Mouse (Mus musculus): ENCODE data around the gene Smc1b. TPM values are rescaled to one million over a fixed set of nuclear protein-coding genes. Genes with fewer than 3 reads are reported as not detected.

Gene Smc1b
- polyA plus RNA-seq, 1 experiment from 2014 or later = 0.39 TPM

- no peak overlapping the region for H3K27ac ChIP-seq
- H3K36me3 ChIP-seq = no peaks in the 10 kb centered on the region
- H3K9me3 ChIP-seq = no peaks in the 10 kb centered on the region
- no peak for ATAC-seq (ENCODE audit: borderline replicate concordance, extremely low read depth, low FRiP score, low TSS enrichment)
- H3K4me3 ChIP-seq = no peak overlapping the region
- H3K4me1 ChIP-seq = peaks cover 25% of the 10 kb centered on the region
- no peaks in the 10 kb centered on the region for H3K27me3 ChIP-seq
- no peak overlapping the region for H3K4me2 ChIP-seq
- H3K9ac ChIP-seq = no peak overlapping the region
Measured at GRCm38 (mm10) chr15:85161416-85161815, 29.7 kb upstream of the Smc1b start.

DNA sequence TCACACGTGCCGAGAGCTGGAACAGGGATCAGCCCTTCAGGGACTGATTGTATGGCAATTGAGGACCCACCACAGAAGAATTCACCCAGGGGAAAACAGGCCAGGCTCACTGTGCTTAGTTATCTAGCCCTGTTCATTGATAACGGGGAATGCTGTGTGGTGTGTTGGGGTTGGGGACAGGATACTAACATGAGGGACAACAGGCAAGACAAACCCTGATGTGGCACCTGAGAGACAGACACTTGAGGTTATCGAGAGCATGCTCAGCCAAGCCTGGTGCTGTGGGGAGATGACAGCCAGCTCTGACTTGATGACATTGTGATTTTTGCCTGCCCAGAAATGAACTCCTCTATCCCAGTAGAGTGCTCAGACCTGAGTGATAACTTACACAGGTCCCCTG, 24.4 kb upstream of the Smc1b start:
- no peak overlapping the region for H3K4me2 ChIP-seq
- H3K27me3 ChIP-seq = no peaks in the 10 kb centered on the region
- no peaks in the 10 kb centered on the region for H3K36me3 ChIP-seq
- no peak for ATAC-seq (ENCODE audit: borderline replicate concordance, extremely low read depth, low FRiP score, low TSS enrichment)
- no peaks in the 10 kb centered on the region for H3K9me3 ChIP-seq
- no peak overlapping the region for H3K4me3 ChIP-seq
- H3K4me1 ChIP-seq = peaks cover 19% of the 10 kb centered on the region
- whole genome bisulfite sequencing = 33% methylated on average over 4 of the region's 4 CpGs
- no peak overlapping the region for H3K9ac ChIP-seq
- no peak overlapping the region for H3K27ac ChIP-seq

GRCm38 (mm10) chr15:85154091-85154490, 22.3 kb upstream of the Smc1b start:
- Histone ChIP-seq H3K4me1 (peaks cover 19% of the 10 kb centered on the region), H3K4me3 (no peak overlapping the region), H3K27ac (no peak overlapping the region), H3K9me3 (no peaks in the 10 kb centered on the region), H3K9ac (no peak overlapping the region), H3K4me2 (no peak overlapping the region), H3K36me3 (no peaks in the 10 kb centered on the region), H3K27me3 (0 out of 2 replicates have a peak, but pooled peaks cover 3% of the 10 kb centered on the region)
- ATAC-seq (ENCODE audit: borderline replicate concordance, extremely low read depth, low FRiP score, low TSS enrichment) = no peak
- whole genome bisulfite sequencing = 80% methylated on average over 3 of the region's 3 CpGs

GRCm38 (mm10) chr15:85152577-85152976, 20.8 kb upstream of the Smc1b start:
- Histone ChIP-seq H3K27me3 (0 out of 2 replicates have a peak, but pooled peaks cover 3% of the 10 kb centered on the region), H3K27ac (no peak overlapping the region)

DNA sequence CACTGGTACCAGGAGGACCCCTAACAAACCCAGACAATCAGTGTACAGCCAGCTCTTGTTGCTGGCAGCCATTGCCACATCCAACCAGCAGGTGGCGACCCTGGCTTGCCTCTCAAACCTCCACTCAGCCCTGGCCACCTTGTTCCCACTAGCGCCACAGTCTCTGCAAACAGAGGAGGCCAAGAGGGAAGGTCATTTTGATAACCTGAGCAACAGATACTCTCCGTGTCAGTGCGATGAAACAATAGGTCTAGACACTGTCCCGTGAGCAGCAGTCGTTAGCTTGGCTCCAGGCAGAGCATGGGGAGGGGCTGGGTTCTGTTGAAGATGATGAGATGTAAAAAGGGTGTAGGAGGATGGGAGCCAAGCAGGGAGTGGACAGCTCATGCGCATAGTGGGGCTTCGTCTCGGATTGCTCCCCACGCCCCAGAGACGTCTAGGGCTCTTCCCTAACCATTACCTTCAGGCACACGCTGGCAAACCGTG, 19.7 kb upstream of the Smc1b start:
- Histone ChIP-seq H3K27ac (no peak overlapping the region), H3K4me2 (no peak overlapping the region), H3K36me3 (no peaks in the 10 kb centered on the region), H3K27me3 (0 out of 2 replicates have a peak, but pooled peaks cover 3% of the 10 kb centered on the region), H3K4me1 (peaks cover 15% of the 10 kb centered on the region), H3K4me3 (no peak overlapping the region), H3K9me3 (no peaks in the 10 kb centered on the region), H3K9ac (no peak overlapping the region)
- WGBS = 15% methylated on average over 13 of the region's 13 CpGs
- peak; percentile 50; the same call in 1 of the 2 replicates for ATAC-seq (ENCODE audit: borderline replicate concordance, extremely low read depth, low FRiP score, low TSS enrichment)

More at GRCm38 (mm10) chr15:85152577-85152976, 20.8 kb upstream of the Smc1b start:
- Histone ChIP-seq H3K4me2 (no peak overlapping the region), H3K4me1 (peaks cover 19% of the 10 kb centered on the region), H3K36me3 (no peaks in the 10 kb centered on the region), H3K4me3 (no peak overlapping the region), H3K9me3 (no peaks in the 10 kb centered on the region), H3K9ac (no peak overlapping the region)
- ATAC-seq (ENCODE audit: borderline replicate concordance, extremely low read depth, low FRiP score, low TSS enrichment) = no peak
- WGBS = 70% methylated on average over 3 of the region's 3 CpGs

DNA sequence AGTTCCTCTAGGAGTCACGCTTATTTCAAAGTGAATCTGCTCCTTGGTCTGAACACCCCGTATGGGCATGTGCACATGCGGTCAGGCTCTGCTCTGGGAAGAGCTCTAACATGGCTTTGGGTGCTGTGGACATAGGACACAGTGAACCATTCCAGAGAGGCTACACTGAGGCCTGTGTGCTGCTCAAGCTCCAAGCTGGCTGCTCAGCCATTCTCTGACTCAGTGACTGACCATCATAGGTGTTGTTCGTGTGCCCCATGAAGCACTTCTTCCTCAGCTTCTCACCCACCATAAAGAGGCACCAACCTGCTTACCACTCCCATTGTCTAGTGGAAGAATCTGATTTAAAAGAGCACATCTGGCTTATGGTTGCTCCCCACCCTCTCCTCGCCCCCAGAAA, 12.5 kb upstream of the Smc1b start:
- H3K4me2 ChIP-seq = no peak overlapping the region
- no peaks in the 10 kb centered on the region for H3K27me3 ChIP-seq
- H3K4me1 ChIP-seq = no peaks in the 10 kb centered on the region
- H3K36me3 ChIP-seq = no peaks in the 10 kb centered on the region
- 81% methylated on average over 5 of the region's 5 CpGs for WGBS
- no peak overlapping the region for H3K4me3 ChIP-seq
- H3K9ac ChIP-seq = no peak overlapping the region
- ATAC-seq (ENCODE audit: borderline replicate concordance, extremely low read depth, low FRiP score, low TSS enrichment) = no peak
- H3K27ac ChIP-seq = no peak overlapping the region
- H3K9me3 ChIP-seq = no peaks in the 10 kb centered on the region

DNA sequence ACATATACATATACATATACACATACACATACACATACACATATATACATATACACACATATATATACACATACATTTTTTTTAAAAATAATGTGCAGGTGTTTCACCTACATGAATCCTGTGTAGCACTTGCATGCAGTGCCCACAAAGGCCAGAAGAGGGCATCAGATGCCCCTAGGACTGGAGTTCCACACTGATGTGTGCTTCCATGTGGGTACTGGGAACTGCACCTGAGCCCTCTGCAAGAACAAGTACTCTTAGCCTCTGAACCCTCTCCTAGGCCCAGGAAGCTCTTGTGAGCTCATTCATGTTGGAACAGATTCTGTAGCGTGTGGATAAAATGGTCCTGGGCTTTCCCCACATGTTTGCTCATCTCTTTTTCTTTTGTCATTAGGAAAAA, 12.0 kb upstream of the Smc1b start:
- 90% methylated on average over 1 of the region's 1 CpGs for WGBS
- Histone ChIP-seq H3K4me1 (no peaks in the 10 kb centered on the region), H3K9me3 (no peaks in the 10 kb centered on the region), H3K27ac (no peak overlapping the region), H3K9ac (no peak overlapping the region), H3K36me3 (no peaks in the 10 kb centered on the region), H3K27me3 (no peaks in the 10 kb centered on the region), H3K4me2 (no peak overlapping the region), H3K4me3 (no peak overlapping the region)
- no peak for ATAC-seq (ENCODE audit: borderline replicate concordance, extremely low read depth, low FRiP score, low TSS enrichment)

GRCm38 (mm10) chr15:85143161-85143560, 11.4 kb upstream of the Smc1b start:
- Histone ChIP-seq H3K9me3 (no peaks in the 10 kb centered on the region), H3K36me3 (no peaks in the 10 kb centered on the region), H3K4me2 (no peak overlapping the region), H3K27me3 (no peaks in the 10 kb centered on the region), H3K27ac (no peak overlapping the region), H3K9ac (no peak overlapping the region), H3K4me3 (no peak overlapping the region), H3K4me1 (no peaks in the 10 kb centered on the region)
- no peak for ATAC-seq (ENCODE audit: borderline replicate concordance, extremely low read depth, low FRiP score, low TSS enrichment)
- WGBS = 86% methylated on average over 11 of the region's 11 CpGs

GRCm38 (mm10) chr15:85142441-85142840, 10.7 kb upstream of the Smc1b start:
- WGBS = 45% methylated on average over 2 of the region's 2 CpGs

DNA sequence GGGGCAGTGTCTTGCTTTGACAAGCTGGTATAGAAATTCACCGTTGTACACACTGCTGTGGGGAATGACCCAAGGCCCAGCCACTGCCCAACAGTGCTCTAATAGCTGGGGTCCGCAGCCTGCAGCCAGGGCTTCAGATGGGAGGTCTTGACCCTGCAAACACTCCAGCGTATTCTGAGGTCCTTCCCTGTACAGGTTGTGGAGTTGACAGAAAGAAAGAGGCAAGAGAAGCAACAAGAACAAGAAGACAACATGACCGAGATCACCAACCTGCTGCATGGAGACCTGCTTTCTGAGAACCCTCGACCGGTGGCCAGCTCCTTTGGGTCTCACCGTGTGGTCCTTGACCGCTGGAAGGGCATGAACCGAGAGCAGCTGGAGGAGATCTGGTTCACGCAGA, 9.5 kb upstream of the Smc1b start:
- no peak overlapping the region for H3K4me2 ChIP-seq
- no peak overlapping the region for H3K9ac ChIP-seq
- no peak overlapping the region for H3K4me3 ChIP-seq
- ATAC-seq (ENCODE audit: borderline replicate concordance, extremely low read depth, low FRiP score, low TSS enrichment) = no peak
- H3K36me3 ChIP-seq = no peaks in the 10 kb centered on the region
- no peak overlapping the region for H3K27ac ChIP-seq
- no peaks in the 10 kb centered on the region for H3K4me1 ChIP-seq
- no peaks in the 10 kb centered on the region for H3K9me3 ChIP-seq
- H3K27me3 ChIP-seq = no peaks in the 10 kb centered on the region
- 73% methylated on average over 10 of the region's 10 CpGs for WGBS

More at GRCm38 (mm10) chr15:85142441-85142840, 10.7 kb upstream of the Smc1b start:
- Histone ChIP-seq H3K27me3 (no peaks in the 10 kb centered on the region), H3K9ac (no peak overlapping the region), H3K9me3 (no peaks in the 10 kb centered on the region), H3K4me2 (no peak overlapping the region), H3K4me3 (no peak overlapping the region), H3K4me1 (no peaks in the 10 kb centered on the region), H3K27ac (no peak overlapping the region), H3K36me3 (no peaks in the 10 kb centered on the region)
- no peak for ATAC-seq (ENCODE audit: borderline replicate concordance, extremely low read depth, low FRiP score, low TSS enrichment)

DNA sequence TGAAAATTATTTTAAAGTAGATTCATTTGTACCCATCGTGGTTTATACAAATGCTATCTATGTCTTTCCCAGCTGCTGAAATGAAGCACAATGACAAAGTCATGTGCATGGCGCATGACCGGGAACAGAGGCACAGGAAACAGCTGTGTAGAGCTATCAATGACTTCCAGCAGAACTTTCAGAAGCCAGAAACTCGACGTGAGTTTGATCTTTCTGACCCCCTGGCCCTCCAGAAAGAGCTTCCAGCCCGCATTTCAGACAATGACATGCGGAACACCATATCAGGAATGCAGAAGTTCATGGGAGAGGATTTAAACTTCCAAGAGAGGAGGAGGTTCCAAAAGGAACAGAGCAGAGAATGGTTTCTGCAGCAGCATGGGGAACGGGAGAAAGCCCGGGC, 3.4 kb upstream of the Smc1b start:
- no peak for ATAC-seq (ENCODE audit: borderline replicate concordance, extremely low read depth, low FRiP score, low TSS enrichment)
- Histone ChIP-seq H3K27ac (no peak overlapping the region), H3K9ac (no peak overlapping the region), H3K9me3 (no peaks in the 10 kb centered on the region), H3K27me3 (no peaks in the 10 kb centered on the region), H3K4me2 (no peak overlapping the region), H3K4me3 (no peak overlapping the region), H3K4me1 (peaks cover 10% of the 10 kb centered on the region), H3K36me3 (no peaks in the 10 kb centered on the region)
- 34% methylated on average over 9 of the region's 9 CpGs for WGBS

GRCm38 (mm10) chr15:85132193-85132520, 393 bp upstream of the Smc1b start:
- H3K9ac ChIP-seq = peak overlapping the region; percentile 0; the same call in 1 of the 2 replicates
- H3K4me3 ChIP-seq = peak overlapping the region; percentile 34
- H3K4me2 ChIP-seq = peak overlapping the region; percentile 61
- H3K9me3 ChIP-seq = no peaks in the 10 kb centered on the region
- H3K27ac ChIP-seq = no peak overlapping the region
- no peaks in the 10 kb centered on the region for H3K27me3 ChIP-seq
- H3K4me1 ChIP-seq = peaks cover 10% of the 10 kb centered on the region
- no peaks in the 10 kb centered on the region for H3K36me3 ChIP-seq
- 15% methylated on average over 10 of the region's 10 CpGs for WGBS
- no peak for ATAC-seq (ENCODE audit: borderline replicate concordance, extremely low read depth, low FRiP score, low TSS enrichment)

- H3K4me2 ChIP-seq = no peak overlapping the region
- no peaks in the 10 kb centered on the region for H3K4me1 ChIP-seq
- ATAC-seq (ENCODE audit: borderline replicate concordance, extremely low read depth, low FRiP score, low TSS enrichment) = no peak
- no peak overlapping the region for H3K27ac ChIP-seq
- no peaks in the 10 kb centered on the region for H3K27me3 ChIP-seq
- H3K9me3 ChIP-seq = no peaks in the 10 kb centered on the region
- H3K4me3 ChIP-seq = no peak overlapping the region
- H3K9ac ChIP-seq = no peak overlapping the region
- 58% methylated on average over 1 of the region's 1 CpGs for WGBS
- no peaks in the 10 kb centered on the region for H3K36me3 ChIP-seq
Measured at GRCm38 (mm10) chr15:85085641-85086040, 46.1 kb downstream of the Smc1b start.
